Mouse (Mus musculus) midbrain, embryonic 13.5 days (tissue): ENCODE data around the gene Clec4a1. TPM values are rescaled to one million over a fixed set of nuclear protein-coding genes. Genes with fewer than 3 reads are reported as not detected.

Experiments used
- ATAC-seq: fragments of 200-750 bp; cut with Nextera tagmentation; 2 replicates; pipeline ENCODE4 v1.8.0; 2017; ENCODE audit warnings: mild to moderate bottlenecking, moderate TSS enrichment, moderate library complexity
- H3K27ac ChIP-seq: fragments of 300-500 bp; sonication (generic); 2 replicates; pipeline ENCODE4 v1.5.1; 2015; ENCODE audit warnings: inconsistent platforms, mild to moderate bottlenecking, moderate library complexity
- H3K27me3 ChIP-seq: fragments of 300-500 bp; sonication (generic); 2 replicates; pipeline ENCODE4 v1.6.1; 2015; ENCODE audit warnings: mild to moderate bottlenecking, inconsistent platforms
- H3K36me3 ChIP-seq: fragments of 300-500 bp; sonication (generic); 2 replicates; pipeline ENCODE4 v1.6.1; 2015; ENCODE audit warnings: mild to moderate bottlenecking, inconsistent platforms
- H3K4me1 ChIP-seq: fragments of 300-500 bp; sonication (generic); replicated peaks from 2 replicates; pipeline ENCODE4 v1.6.1; 2015; ENCODE audit warnings: inconsistent platforms
- H3K4me2 ChIP-seq: fragments of 300-500 bp; sonication (generic); replicated peaks from 2 replicates; pipeline ENCODE4 v1.6.1; 2015; ENCODE audit warnings: moderate library complexity, mild to moderate bottlenecking, inconsistent platforms
- H3K4me3 ChIP-seq: fragments of 300-500 bp; sonication (generic); replicated peaks from 2 replicates; pipeline ENCODE4 v1.5.1; 2015; ENCODE audit warnings: mild to moderate bottlenecking, inconsistent platforms
- H3K9ac ChIP-seq: fragments of 300-500 bp; sonication (generic); replicated peaks from 2 replicates; pipeline ENCODE4 v1.6.1; 2015; ENCODE audit warnings: mild to moderate bottlenecking, inconsistent platforms
- H3K9me3 ChIP-seq: fragments of 300-500 bp; sonication (generic); 2 replicates; pipeline ENCODE4 v1.6.1; 2016; ENCODE audit warnings: mild to moderate bottlenecking, inconsistent platforms
- WGBS: fragments of 180-500 bp; shearing (Covaris S2); methylation state at CpG from one replicate; pipeline ENCODE4 v1.1.7; 2015; 5-methylcytosine and 5-hydroxymethylcytosine counted together
- polyA plus RNA-seq: library from polyadenylated mRNA; unstranded; fragments of >200 nt; fragmentation: Nextera tagmentation; extraction: Ambion mirVana; gene quantifications from 2 replicates; pipeline ENCODE4 v1.2.1, GENCODE M21; 2015

Gene Clec4a1
- polyA plus RNA-seq, 1 experiment from 2014 or later: 0.69 TPM

DNA sequence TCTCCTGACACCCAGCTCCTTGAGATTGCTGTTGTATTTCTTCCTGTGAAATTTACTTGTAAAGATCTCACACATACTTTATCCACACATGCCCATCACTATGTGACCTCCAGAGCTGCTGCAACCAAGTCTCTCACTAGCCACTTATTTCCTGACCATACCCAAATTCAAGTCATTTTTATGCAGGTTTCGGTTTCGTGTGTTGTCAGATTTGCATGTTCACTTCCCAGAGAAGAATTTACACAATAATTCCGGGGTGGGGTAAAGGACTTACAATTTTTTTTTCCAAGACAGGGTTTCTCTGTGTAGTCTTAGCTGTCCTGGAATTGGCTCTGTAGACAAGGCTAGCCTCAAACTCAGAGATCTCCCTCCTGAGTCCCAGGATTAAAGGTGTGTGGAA is 13.2 kb downstream of the Clec4a1 start:
- Histone ChIP-seq H3K4me2 (no peak overlapping the region), H3K9me3 (no peaks in the 10 kb centered on the region), H3K4me3 (no peak overlapping the region), H3K9ac (no peak overlapping the region), H3K4me1 (no peaks in the 10 kb centered on the region), H3K27me3 (no peaks in the 10 kb centered on the region), H3K27ac (no peak overlapping the region), H3K36me3 (no peaks in the 10 kb centered on the region)
- ATAC-seq: no peak
- 92% methylated on average over 3 of the region's 3 CpGs for WGBS

DNA sequence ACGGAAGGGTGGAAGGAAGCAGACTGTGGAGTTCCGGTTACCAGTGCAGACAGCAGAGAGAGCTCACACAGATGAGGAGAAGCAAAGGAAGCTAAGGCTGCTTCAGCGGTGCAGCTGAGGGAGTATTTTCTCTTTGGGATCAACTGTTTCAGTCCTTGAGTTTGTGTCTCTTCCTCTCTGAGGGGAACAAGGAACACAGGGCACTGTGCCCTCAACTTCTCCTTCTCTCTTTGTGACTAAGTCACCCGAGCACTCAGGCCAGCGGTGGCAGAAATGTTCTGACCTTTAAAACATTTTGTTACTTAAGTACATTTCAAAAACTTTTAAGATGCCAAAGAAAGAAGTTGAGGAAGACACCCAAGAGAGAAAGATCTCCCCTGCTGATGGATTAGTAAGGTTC is 18.0 kb downstream of the Clec4a1 start:
- WGBS: 89% methylated on average over 5 of the region's 5 CpGs
- ATAC-seq: no peak

DNA sequence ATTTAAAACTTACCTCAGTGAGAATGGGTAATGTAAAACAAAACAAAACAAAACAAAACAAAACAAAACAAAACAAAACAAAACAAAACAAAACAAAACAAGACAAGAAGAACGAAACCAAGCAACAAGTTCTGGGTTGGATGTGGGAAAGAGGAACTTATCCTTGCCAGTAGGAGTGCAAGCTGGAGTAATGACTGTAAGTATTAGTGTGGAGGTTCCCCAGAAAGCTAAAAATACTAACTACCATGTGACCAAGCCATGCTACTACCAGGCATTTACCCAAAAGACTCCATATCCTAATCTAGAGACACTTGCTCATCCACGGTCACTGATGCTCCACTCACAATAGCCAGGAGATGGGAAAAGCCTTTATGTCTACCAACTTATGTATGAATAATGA is 25.1 kb downstream of the Clec4a1 start:
- no peaks in the 10 kb centered on the region for H3K4me1 ChIP-seq

More for the DNA sequence above, 18.0 kb downstream of the Clec4a1 start:
- no peak overlapping the region for H3K9ac ChIP-seq
- H3K4me2 ChIP-seq: no peak overlapping the region
- no peaks in the 10 kb centered on the region for H3K9me3 ChIP-seq
- no peak overlapping the region for H3K27ac ChIP-seq
- no peaks in the 10 kb centered on the region for H3K36me3 ChIP-seq
- H3K4me1 ChIP-seq: no peaks in the 10 kb centered on the region
- no peaks in the 10 kb centered on the region for H3K27me3 ChIP-seq
- no peak overlapping the region for H3K4me3 ChIP-seq

DNA sequence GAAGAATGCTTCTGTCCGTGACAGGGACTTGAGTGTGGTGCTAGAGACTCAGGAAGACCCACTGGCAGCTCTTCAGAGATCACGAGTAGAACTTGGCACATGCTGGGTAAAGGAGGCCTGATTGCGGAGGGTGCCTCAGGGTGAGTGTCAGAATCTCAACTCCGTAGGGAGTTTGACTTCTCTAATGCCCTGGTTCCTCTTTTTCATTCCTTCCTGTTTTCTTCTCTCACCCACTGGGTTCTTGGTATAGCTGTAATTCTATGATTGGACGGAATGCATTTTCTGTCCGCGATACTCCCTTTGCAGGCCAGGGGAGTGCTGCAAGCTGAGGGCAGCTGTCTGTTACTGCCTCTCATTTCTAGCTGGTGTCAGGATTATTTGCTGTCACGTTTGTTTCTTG is 30.8 kb downstream of the Clec4a1 start, which contains the start of gene Clec4a3:
Gene Clec4a3 (plus strand): TSS at position 115 of the 400 bp plus-strand sequence.
- no peaks in the 10 kb centered on the region for H3K27me3 ChIP-seq
- H3K9ac ChIP-seq: no peak within 1 kb of the TSS
- no peak for ATAC-seq
- H3K27ac ChIP-seq: no peak within 1 kb of the TSS
- no peaks in the 10 kb centered on the region for H3K4me1 ChIP-seq
- no peaks in the 10 kb centered on the region for H3K9me3 ChIP-seq
- WGBS: 86% methylated on average over 8 of the region's 8 CpGs
- no peaks in the 10 kb centered on the region for H3K36me3 ChIP-seq
- H3K4me3 ChIP-seq: no peak within 1 kb of the TSS
- no peak within 1 kb of the TSS for H3K4me2 ChIP-seq

More for the DNA sequence above, 25.1 kb downstream of the Clec4a1 start:
- H3K9me3 ChIP-seq: no peaks in the 10 kb centered on the region
- H3K4me3 ChIP-seq: no peak overlapping the region
- H3K36me3 ChIP-seq: no peaks in the 10 kb centered on the region
- no peak for ATAC-seq
- no peak overlapping the region for H3K9ac ChIP-seq
- no peak overlapping the region for H3K27ac ChIP-seq
- WGBS: 90% methylated on average over 2 of the region's 2 CpGs
- H3K4me2 ChIP-seq: no peak overlapping the region
- no peaks in the 10 kb centered on the region for H3K27me3 ChIP-seq

DNA sequence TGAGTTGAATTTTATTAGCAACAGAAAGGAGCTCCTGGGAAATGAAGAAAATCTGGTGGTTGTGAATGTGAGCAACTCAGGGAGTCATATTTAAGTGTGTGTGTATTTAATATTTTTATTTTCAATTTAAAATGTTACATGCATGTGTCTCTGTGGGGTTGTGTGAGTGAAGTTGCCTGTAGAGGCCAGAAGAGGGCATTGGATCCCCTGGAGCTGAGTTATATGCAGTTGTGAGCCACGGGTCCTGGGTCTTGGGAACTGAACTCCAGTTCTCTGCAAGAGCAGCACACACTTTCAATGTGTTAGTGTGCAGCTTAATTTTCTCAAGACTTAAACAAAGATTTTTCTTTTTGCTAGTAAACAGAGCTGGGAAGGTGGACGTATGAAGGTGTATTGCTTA is 42.9 kb downstream of the Clec4a1 start:
- no peaks in the 10 kb centered on the region for H3K9me3 ChIP-seq
- H3K27ac ChIP-seq: no peak overlapping the region
- WGBS: 79% methylated on average over 2 of the region's 2 CpGs
- no peaks in the 10 kb centered on the region for H3K4me1 ChIP-seq
- H3K4me3 ChIP-seq: no peak overlapping the region
- no peak overlapping the region for H3K9ac ChIP-seq
- no peaks in the 10 kb centered on the region for H3K27me3 ChIP-seq
- no peak overlapping the region for H3K4me2 ChIP-seq
- H3K36me3 ChIP-seq: no peaks in the 10 kb centered on the region
- no peak for ATAC-seq

DNA sequence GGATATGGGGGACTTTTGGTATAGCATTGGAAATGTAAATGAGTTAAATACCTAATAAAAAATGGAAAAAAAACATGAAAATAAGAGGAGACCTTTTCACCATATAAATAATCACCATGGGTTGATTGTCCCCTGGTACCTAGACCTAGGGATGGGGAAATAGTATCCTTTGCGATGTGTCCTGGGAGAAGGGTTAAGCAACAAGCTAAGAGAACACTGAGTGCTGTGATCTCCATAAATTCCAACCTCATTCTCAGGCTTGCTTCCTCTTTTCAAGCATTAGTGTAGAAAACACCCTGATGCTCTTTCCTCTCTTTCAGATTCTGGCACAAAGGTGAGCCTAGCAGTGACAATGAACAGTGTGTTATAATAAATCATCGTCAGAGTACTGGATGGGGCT is 47.4 kb downstream of the Clec4a1 start:
- H3K9me3 ChIP-seq: peaks cover 4% of the 10 kb centered on the region; the same call in 1 of the 2 replicates
- no peak for ATAC-seq
- H3K9ac ChIP-seq: no peak overlapping the region
- no peaks in the 10 kb centered on the region for H3K36me3 ChIP-seq
- no peak overlapping the region for H3K27ac ChIP-seq
- H3K27me3 ChIP-seq: no peaks in the 10 kb centered on the region
- H3K4me2 ChIP-seq: no peak overlapping the region
- no peak overlapping the region for H3K4me3 ChIP-seq
- no peaks in the 10 kb centered on the region for H3K4me1 ChIP-seq
- 88% methylated on average over 2 of the region's 2 CpGs for WGBS

Other genes with a start within 250 kb of the Clec4a1 start
- gene Nanog, start 214.4 kb upstream of the Clec4a1 start, polyA plus RNA-seq: 0.09 and 0.28 TPM in 2 replicates
- gene Slc2a3, start 120.2 kb upstream of the Clec4a1 start, polyA plus RNA-seq: 15.9 TPM in 2 replicates
- gene Foxj2, start 101.9 kb upstream of the Clec4a1 start, polyA plus RNA-seq: 4.9 and 6.2 TPM in 2 replicates
- 1.0 and 1.7 TPM in 2 replicates for gene C3ar1, start 65.7 kb upstream of the Clec4a1 start, polyA plus RNA-seq
- gene Necap1, start 47.4 kb upstream of the Clec4a1 start, polyA plus RNA-seq: 107 and 113 TPM in 2 replicates
- gene Clec4a3, start 30.7 kb downstream of the Clec4a1 start, polyA plus RNA-seq: 0.92 and 0.94 TPM in 2 replicates
- gene Clec4a4, start 68.5 kb downstream of the Clec4a1 start, polyA plus RNA-seq: not detected in 2 replicates
- not detected in 2 replicates for gene Clec4b1, start 128.1 kb downstream of the Clec4a1 start, polyA plus RNA-seq
- 0.96 and 1.0 TPM in 2 replicates for gene Clec4a2, start 184.6 kb downstream of the Clec4a1 start, polyA plus RNA-seq